Mouse (Mus musculus) forebrain, embryonic 10.5 days (tissue): ENCODE measurements around the gene Acoxl. TPM values are rescaled to one million over a fixed set of nuclear protein-coding genes. Genes with fewer than 3 reads are reported as not detected.

Experiments used
- DNase-seq: peaks from one replicate; pipeline ENCODE4 v3.0.0-alpha.2; 2017; ENCODE audit warnings: low spot score; ENCODE audit errors: extremely low spot score
- H3K27ac ChIP-seq: fragments of 300-500 bp; sonication (generic); 2 replicates; pipeline ENCODE4 v1.5.1; 2016; ENCODE audit warnings: mild to moderate bottlenecking
- H3K27me3 ChIP-seq: fragments of 300-500 bp; sonication (generic); 2 replicates; pipeline ENCODE4 v1.6.1; 2016; ENCODE audit warnings: mild to moderate bottlenecking; ENCODE audit not compliant: poor library complexity, severe bottlenecking
- H3K36me3 ChIP-seq: fragments of 300-500 bp; sonication (generic); replicated peaks from 2 replicates; pipeline ENCODE4 v1.6.1; 2016; ENCODE audit warnings: mild to moderate bottlenecking, moderate library complexity
- H3K4me1 ChIP-seq: fragments of 300-500 bp; sonication (generic); 2 replicates; pipeline ENCODE4 v1.6.1; 2016
- H3K4me3 ChIP-seq: fragments of 300-500 bp; sonication (generic); 2 replicates; pipeline ENCODE4 v1.5.1; 2016; ENCODE audit warnings: mild to moderate bottlenecking, moderate library complexity
- H3K9me3 ChIP-seq: fragments of 300-500 bp; sonication (generic); 2 replicates; pipeline ENCODE4 v1.6.1; 2016; ENCODE audit warnings: mild to moderate bottlenecking, moderate library complexity
- WGBS: fragments of 180-500 bp; shearing (Covaris S2); methylation state at CpG from one replicate; pipeline ENCODE4 v1.1.7; 2016; 5-methylcytosine and 5-hydroxymethylcytosine counted together
- microRNA-seq: library from miRNA; unstranded; fragments of <30 nt; microRNA quantifications from one replicate; pipeline ENCODE4, GENCODE M21; 2017
- polyA plus RNA-seq: library from polyadenylated mRNA; unstranded; fragments of >200 nt; fragmentation: Nextera tagmentation; extraction: Ambion mirVana; gene quantifications from 2 replicates; pipeline ENCODE4 v1.2.1, GENCODE M21; 2016

Acoxl gene
- polyA plus RNA-seq, 1 experiment from 2014 or later, result 0.09 TPM

- Histone ChIP-seq H3K27me3 (no peaks in the 10 kb centered on the region), H3K9me3 (no peaks in the 10 kb centered on the region), H3K36me3 (peaks cover 77% of the 10 kb centered on the region), H3K4me3 (no peak overlapping the region), H3K27ac (0 out of 2 replicates have a peak overlapping the region, but pooled peaks have one; percentile 20), H3K4me1 (peaks cover 26% of the 10 kb centered on the region)
- 79% methylated on average over 17 of the region's 17 CpGs for WGBS
- DNase-seq, result no peak
These were observed 320.2 kb downstream of the Acoxl start for GRCm38 (mm10) chr2:128158734-128159410.

DNA sequence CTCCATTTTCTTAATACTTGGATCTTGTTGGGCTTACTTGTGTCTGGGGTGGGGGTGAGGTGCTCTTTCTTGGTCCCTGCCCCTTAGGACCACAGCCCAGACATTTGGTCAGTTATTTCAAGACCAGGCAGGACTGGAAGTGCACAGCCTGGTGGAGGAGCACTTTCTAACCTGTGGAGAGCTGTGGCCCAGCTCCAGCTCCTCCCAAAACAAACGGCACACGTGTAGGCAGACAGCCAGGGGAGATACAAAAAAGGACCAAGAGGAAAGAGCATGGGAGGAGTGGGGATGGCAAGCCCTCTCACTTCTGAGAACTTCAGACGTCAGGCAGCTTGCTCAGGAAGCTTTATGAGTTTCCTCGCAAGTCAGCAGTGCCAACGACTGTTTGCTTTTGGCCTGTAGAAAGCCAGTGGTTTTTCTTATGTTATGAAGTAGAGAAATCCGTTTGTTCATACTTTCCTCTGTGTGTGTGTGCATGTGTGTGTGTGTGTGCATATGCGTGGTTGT lies 321.0 kb downstream of the Acoxl start:
- 91% methylated on average over 7 of the region's 7 CpGs for WGBS
- Histone ChIP-seq H3K36me3 (peaks cover 69% of the 10 kb centered on the region), H3K4me3 (no peak overlapping the region), H3K27ac (no peak overlapping the region), H3K27me3 (no peaks in the 10 kb centered on the region), H3K4me1 (peaks cover 25% of the 10 kb centered on the region), H3K9me3 (no peaks in the 10 kb centered on the region)
- no peak for DNase-seq

GRCm38 (mm10) chr2:128163177-128163576 lies 324.5 kb downstream of the Acoxl start:
- H3K4me3 ChIP-seq, result no peak overlapping the region
- WGBS, result 92% methylated on average over 8 of the region's 8 CpGs
- H3K27me3 ChIP-seq, result no peaks in the 10 kb centered on the region
- H3K9me3 ChIP-seq, result no peaks in the 10 kb centered on the region
- peaks cover 36% of the 10 kb centered on the region for H3K36me3 ChIP-seq
- H3K27ac ChIP-seq, result no peak overlapping the region
- no peak for DNase-seq
- H3K4me1 ChIP-seq, result peaks cover 14% of the 10 kb centered on the region

DNA sequence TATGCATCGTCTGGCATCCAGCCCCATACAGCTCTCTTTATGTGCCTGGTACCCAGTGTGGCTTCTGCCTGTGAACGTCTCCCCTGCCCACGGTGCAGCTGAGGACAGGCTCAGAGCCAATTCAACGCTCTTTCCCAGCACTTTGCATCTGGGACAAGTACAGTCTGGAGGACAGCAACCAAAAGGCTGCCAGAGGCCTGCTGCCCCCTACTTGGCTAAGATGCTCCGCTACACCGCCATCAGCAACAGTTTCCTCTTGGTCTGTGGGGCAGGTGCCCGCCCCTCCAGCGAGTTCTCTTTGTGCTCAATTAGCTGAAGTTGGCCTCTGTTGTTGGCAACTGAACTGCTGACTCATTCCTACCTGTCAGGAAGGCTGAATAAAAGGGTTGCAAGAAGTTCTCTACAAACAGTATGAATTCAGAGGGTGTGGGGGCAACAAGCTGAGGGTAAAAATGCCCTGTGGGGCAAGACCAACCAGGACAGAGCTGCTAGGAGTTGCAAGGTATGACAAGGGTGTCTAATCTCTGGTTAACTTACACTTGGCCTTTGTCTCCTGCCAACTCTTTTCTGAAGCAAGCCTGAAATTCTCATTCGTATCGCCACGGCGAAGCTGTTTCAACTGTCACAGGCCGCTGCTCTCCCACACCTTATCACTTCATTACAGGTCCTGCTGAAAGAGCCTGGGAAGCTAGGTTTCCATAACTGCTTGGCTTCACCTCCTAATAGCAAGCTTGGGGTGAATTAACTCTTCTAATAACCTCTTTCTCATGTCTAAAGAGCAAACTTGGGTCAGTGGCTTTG lies 328.1 kb downstream of the Acoxl start:
- WGBS, result 74% methylated on average over 13 of the region's 13 CpGs
- H3K27ac ChIP-seq, result no peak overlapping the region
- DNase-seq, result no peak

GRCm38 (mm10) chr2:128167930-128168329 lies 329.3 kb downstream of the Acoxl start:
- Histone ChIP-seq H3K27ac (no peak overlapping the region), H3K4me3 (no peak overlapping the region), H3K9me3 (no peaks in the 10 kb centered on the region), H3K27me3 (no peaks in the 10 kb centered on the region), H3K4me1 (peaks cover 9% of the 10 kb centered on the region), H3K36me3 (no peaks in the 10 kb centered on the region)
- 94% methylated on average over 12 of the region's 12 CpGs for WGBS
- no peak for DNase-seq

More for the DNA sequence above, 328.1 kb downstream of the Acoxl start:
- H3K27me3 ChIP-seq, result no peaks in the 10 kb centered on the region
- peaks cover 3% of the 10 kb centered on the region for H3K36me3 ChIP-seq
- H3K4me3 ChIP-seq, result no peak overlapping the region
- H3K4me1 ChIP-seq, result peaks cover 9% of the 10 kb centered on the region
- H3K9me3 ChIP-seq, result no peaks in the 10 kb centered on the region

GRCm38 (mm10) chr2:128169486-128169885 lies 330.8 kb downstream of the Acoxl start:
- no peaks in the 10 kb centered on the region for H3K36me3 ChIP-seq
- no peak for DNase-seq
- peaks cover 14% of the 10 kb centered on the region for H3K4me1 ChIP-seq
- no peak overlapping the region for H3K27ac ChIP-seq
- H3K27me3 ChIP-seq, result no peaks in the 10 kb centered on the region
- WGBS, result 86% methylated on average over 5 of the region's 5 CpGs
- H3K4me3 ChIP-seq, result no peak overlapping the region
- H3K9me3 ChIP-seq, result no peaks in the 10 kb centered on the region

GRCm38 (mm10) chr2:128169972-128170371 lies 331.3 kb downstream of the Acoxl start:
- H3K4me1 ChIP-seq, result peaks cover 16% of the 10 kb centered on the region
- H3K9me3 ChIP-seq, result no peaks in the 10 kb centered on the region
- no peaks in the 10 kb centered on the region for H3K27me3 ChIP-seq

GRCm38 (mm10) chr2:128170614-128171013 lies 331.9 kb downstream of the Acoxl start:
- DNase-seq, result no peak
- no peaks in the 10 kb centered on the region for H3K36me3 ChIP-seq
- peaks cover 16% of the 10 kb centered on the region for H3K4me1 ChIP-seq
- H3K27me3 ChIP-seq, result no peaks in the 10 kb centered on the region
- H3K27ac ChIP-seq, result no peak overlapping the region
- no peaks in the 10 kb centered on the region for H3K9me3 ChIP-seq
- H3K4me3 ChIP-seq, result no peak overlapping the region
- WGBS, result 90% methylated on average over 3 of the region's 3 CpGs

More at GRCm38 (mm10) chr2:128169972-128170371, 331.3 kb downstream of the Acoxl start:
- no peaks in the 10 kb centered on the region for H3K36me3 ChIP-seq
- no peak overlapping the region for H3K27ac ChIP-seq
- WGBS, result 94% methylated on average over 11 of the region's 11 CpGs
- H3K4me3 ChIP-seq, result no peak overlapping the region
- DNase-seq, result no peak

GRCm38 (mm10) chr2:128172266-128172665 lies 333.6 kb downstream of the Acoxl start:
- peaks cover 17% of the 10 kb centered on the region for H3K4me1 ChIP-seq
- 97% methylated on average over 5 of the region's 5 CpGs for WGBS
- no peak overlapping the region for H3K27ac ChIP-seq
- H3K9me3 ChIP-seq, result no peaks in the 10 kb centered on the region
- no peak overlapping the region for H3K4me3 ChIP-seq
- DNase-seq, result no peak
- no peaks in the 10 kb centered on the region for H3K27me3 ChIP-seq
- H3K36me3 ChIP-seq, result no peaks in the 10 kb centered on the region

Small RNA genes within 50 kb of the gene (microRNA-seq; reads per million reads assigned to microRNA genes)
- not detected for gene Gm22411

Other genes with a start within 250 kb of the Acoxl start
- 0.21 and 0.29 TPM in 2 replicates for gene Mal, start 182.2 kb upstream of the Acoxl start, polyA plus RNA-seq
- 0.34 and 0.36 TPM in 2 replicates for gene Mall, start 108.9 kb upstream of the Acoxl start, polyA plus RNA-seq
- gene Nphp1, start 50.0 kb upstream of the Acoxl start, polyA plus RNA-seq, result 45.8 and 48.6 TPM in 2 replicates
- 26.0 and 30.5 TPM in 2 replicates for gene Mtln, start 46.4 kb upstream of the Acoxl start, polyA plus RNA-seq
- 116 and 126 TPM in 2 replicates for gene Bub1, start 7.0 kb upstream of the Acoxl start, polyA plus RNA-seq